Mouse (Mus musculus) liver, postnatal 0 days (tissue): ENCODE results near the gene Slc35e4.

Experiments
- CTCF ChIP-seq: sonication (generic); IDR thresholded peaks from 2 replicates; pipeline ENCODE4 v1.5.1; 2016; ENCODE audit warnings: antibody characterized with exemption, low read depth
- EP300 ChIP-seq: IDR thresholded peaks from 2 replicates; pipeline ENCODE4 v1.6.1; 2016; ENCODE audit warnings: antibody characterized with exemption, low read depth, mild to moderate bottlenecking

DNA sequence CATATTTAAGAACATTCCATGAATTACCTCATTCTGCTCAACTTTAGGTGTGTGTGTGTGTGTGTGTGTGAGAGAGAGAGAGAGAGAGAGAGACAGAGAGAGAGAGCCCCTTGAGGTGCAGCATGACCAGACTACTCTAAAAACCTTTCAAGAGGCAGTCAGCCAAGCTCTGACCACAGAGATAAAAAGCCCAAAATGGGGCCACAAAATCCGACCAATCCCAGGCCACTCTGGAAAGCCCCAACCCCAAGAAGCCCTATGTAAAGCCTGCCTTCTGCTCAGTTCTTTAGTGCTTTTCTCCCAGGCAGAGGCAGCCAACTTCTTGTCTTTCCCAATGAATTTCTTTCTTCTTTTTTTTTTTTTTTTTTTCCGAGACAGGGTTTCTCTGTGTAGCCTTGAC lies 46.4 kb upstream of the Slc35e4 start:
- TF ChIP-seq CTCF (no peak), EP300 (no peak)
